Mouse (Mus musculus) ES-E14 (cell line): ENCODE measurements around the gene Syt7. TPM values are rescaled to one million over a fixed set of nuclear protein-coding genes. Genes with fewer than 3 reads are reported as not detected.

Experiments
- DNase-seq: peaks from one replicate; pipeline ENCODE4 v3.0.0-alpha.2; 2013; ENCODE audit warnings: low read depth, low spot score
- H3K27ac ChIP-seq: 2 replicates; pipeline ENCODE4 v1.5.1; 2012; ENCODE audit warnings: low read depth, mild to moderate bottlenecking, low read length, moderate library complexity, mixed read lengths; ENCODE audit not compliant: poor library complexity, insufficient read depth, severe bottlenecking
- H3K36me3 ChIP-seq: 2 replicates; pipeline ENCODE4 v1.6.1; 2012; ENCODE audit warnings: mild to moderate bottlenecking, low read length, moderate library complexity, mixed read lengths; ENCODE audit not compliant: control insufficient read depth, poor library complexity, insufficient read depth, severe bottlenecking
- H3K4me1 ChIP-seq, 2 experiments: fragments of 150-350 bp in 1 of 2; sonication (generic) in 1 of 2; 2 replicates each; pipeline ENCODE4 v1.6.1; 2012; ENCODE audit warnings: low read length in 2 of 2, mild to moderate bottlenecking in 1 of 2, mixed read lengths in 1 of 2; ENCODE audit not compliant: control insufficient read depth in 2 of 2, insufficient read depth in 2 of 2, poor library complexity in 1 of 2
- H3K4me3 ChIP-seq, 2 experiments: fragments of 150-350 bp in 1 of 2; sonication (generic) in 1 of 2; 2 replicates each; pipeline ENCODE4 v1.5.1; 2012; ENCODE audit warnings: low read length in 2 of 2, low read depth in 1 of 2, mild to moderate bottlenecking in 1 of 2, mixed read lengths in 1 of 2; ENCODE audit not compliant: insufficient read depth in 1 of 2, poor library complexity in 1 of 2, severe bottlenecking in 1 of 2
- H3K9ac ChIP-seq: 2 replicates; pipeline ENCODE4 v1.6.1; 2012; ENCODE audit warnings: low read depth, mild to moderate bottlenecking, low read length, mixed read lengths; ENCODE audit not compliant: poor library complexity, insufficient read depth, severe bottlenecking
- H3K9me3 ChIP-seq: fragments of 150-350 bp; sonication (generic); 2 replicates; pipeline ENCODE4 v1.6.1; 2012; ENCODE audit warnings: low read depth, mild to moderate bottlenecking, low read length; ENCODE audit not compliant: control insufficient read depth, insufficient read depth
- CHD2 ChIP-seq: IDR thresholded peaks from 2 replicates; pipeline ENCODE4 v1.6.1; 2014; ENCODE audit warnings: mild to moderate bottlenecking, low read depth, low read length, inconsistent platforms
- HCFC1 ChIP-seq: IDR thresholded peaks from 2 replicates; pipeline ENCODE4 v1.6.1; 2012; ENCODE audit warnings: low read length, inconsistent platforms, borderline replicate concordance; ENCODE audit not compliant: insufficient read depth
- MAFK ChIP-seq: IDR thresholded peaks from 2 replicates; pipeline ENCODE4 v1.6.1; 2014; ENCODE audit warnings: mild to moderate bottlenecking, low read depth, low read length, inconsistent platforms; ENCODE audit not compliant: insufficient read depth
- ZC3H11A ChIP-seq: IDR thresholded peaks from 2 replicates; pipeline ENCODE4 v1.6.1; 2012; ENCODE audit warnings: low read depth, mild to moderate bottlenecking, inconsistent platforms, low read length, borderline replicate concordance
- ZNF384 ChIP-seq: IDR thresholded peaks from 2 replicates; pipeline ENCODE4 v1.6.1; 2012; ENCODE audit warnings: low read depth, low read length, inconsistent platforms
- in situ Hi-C, 2 experiments: fragments of 600-800 bp; cut with MboI; formaldehyde crosslinking; loops; one replicate each; pipeline ENCODE4 v1.15.1; 2025; ENCODE audit warnings: low sequenced_read_pairs in 2 of 2, inconsistent platforms in 1 of 2; ENCODE audit not compliant: unreplicated experiment in 2 of 2
- total RNA-seq: library from RNA; depleted of rRNA; stranded (reverse); fragments of 300-350 nt; gene quantifications from 2 replicates; pipeline ENCODE4 v1.2.3, GENCODE M21; 2012

The Syt7 gene
- total RNA-seq, 1 experiment = 2.6 TPM

DNA sequence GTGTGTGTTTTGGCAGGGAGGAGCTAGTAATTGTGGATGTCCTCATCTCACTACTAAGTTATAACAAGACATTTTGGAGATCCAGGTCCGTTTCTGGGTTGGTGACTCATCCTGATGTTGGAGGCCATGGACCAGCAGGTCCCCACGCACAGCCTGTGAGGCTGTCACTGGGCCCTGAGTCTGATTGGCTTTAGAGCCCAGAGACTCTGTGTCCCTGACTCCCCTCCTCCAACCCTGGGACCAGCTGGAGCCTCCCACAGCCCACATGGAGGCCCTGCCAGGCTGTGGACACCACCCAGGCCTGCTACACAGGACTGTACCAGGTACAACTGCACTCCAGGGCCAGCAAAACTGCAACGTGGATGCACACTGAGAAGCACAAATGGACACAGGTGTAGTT, 84.1 kb downstream of the Syt7 start:
- peaks cover 0 to 4% of the 10 kb centered on the region in 2 experiments; a peak in 1 of 4 replicates for H3K4me1 ChIP-seq
- in situ Hi-C loops = no loop called here
- H3K27ac ChIP-seq = no peak overlapping the region
- no peak for TF ChIP-seq ZC3H11A
- no peak for TF ChIP-seq MAFK
- no peak for TF ChIP-seq HCFC1
- TF ChIP-seq ZNF384 = no peak
- no peak for TF ChIP-seq CHD2
- DNase-seq = no peak
- H3K9ac ChIP-seq = no peak overlapping the region
- no peaks in the 10 kb centered on the region for H3K9me3 ChIP-seq
- H3K4me3 ChIP-seq = no peak overlapping the region
- H3K36me3 ChIP-seq = no peaks in the 10 kb centered on the region

DNA sequence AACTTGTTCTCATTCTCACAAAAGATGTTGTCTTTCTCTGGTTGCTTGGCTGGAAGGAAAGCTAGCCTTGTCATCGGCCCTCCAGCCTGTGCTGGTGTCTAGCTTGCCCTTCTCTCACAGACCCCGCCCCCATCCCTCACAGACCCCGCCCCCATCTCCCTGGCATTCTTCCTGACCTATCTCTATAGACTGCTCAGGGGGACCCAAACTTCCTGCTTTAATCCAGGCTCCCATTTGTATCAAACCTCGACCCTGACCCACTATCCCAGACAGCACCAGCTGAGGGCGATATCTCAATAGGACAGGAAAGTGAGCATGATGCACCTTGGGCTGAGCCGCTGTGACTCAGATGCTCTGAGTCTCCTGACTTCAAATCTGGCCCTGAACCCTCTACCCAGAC, 84.9 kb downstream of the Syt7 start:
- no peaks in the 10 kb centered on the region for H3K9me3 ChIP-seq
- H3K9ac ChIP-seq = no peak overlapping the region
- no peak for DNase-seq
- in situ Hi-C loops = no loop called here
- H3K36me3 ChIP-seq = no peaks in the 10 kb centered on the region
- peaks cover 0 to 4% of the 10 kb centered on the region in 2 experiments; a peak in 1 of 4 replicates for H3K4me1 ChIP-seq
- H3K27ac ChIP-seq = no peak overlapping the region
- H3K4me3 ChIP-seq = no peak overlapping the region
- TF ChIP-seq HCFC1 (no peak), ZNF384 (no peak), ZC3H11A (no peak), MAFK (no peak), CHD2 (no peak)

DNA sequence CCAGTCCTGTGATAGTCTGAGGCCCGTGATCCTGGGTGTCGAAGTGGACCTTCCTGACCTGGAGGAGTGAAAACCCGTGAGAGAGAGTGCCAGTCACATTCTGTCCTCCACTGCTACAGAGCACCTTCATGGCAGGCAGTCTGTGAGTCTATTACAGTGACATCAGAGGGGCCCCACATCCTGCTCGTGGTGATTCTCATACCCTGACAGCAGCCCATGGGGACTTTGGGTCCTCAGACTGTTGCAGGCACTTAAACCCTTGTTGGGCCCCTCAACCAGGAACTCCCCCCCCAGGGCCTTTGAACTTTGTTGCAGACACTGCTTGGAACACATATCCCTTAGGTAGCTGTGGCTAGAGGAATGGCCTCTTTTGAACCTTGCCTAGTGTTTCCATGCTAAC, 90.7 kb downstream of the Syt7 start:
- TF ChIP-seq MAFK (no peak), CHD2 (no peak), HCFC1 (no peak), ZNF384 (no peak), ZC3H11A (no peak)
- H3K9me3 ChIP-seq = no peaks in the 10 kb centered on the region
- no peak overlapping the region for H3K4me3 ChIP-seq
- in situ Hi-C loops = no loop called here
- DNase-seq = no peak
- H3K9ac ChIP-seq = no peak overlapping the region
- no peak overlapping the region for H3K27ac ChIP-seq
- H3K36me3 ChIP-seq = no peaks in the 10 kb centered on the region; the same call in 1 of the 2 replicates
- H3K4me1 ChIP-seq = peaks cover 0 to 2% of the 10 kb centered on the region in 2 experiments; a peak in 1 of 4 replicates

DNA sequence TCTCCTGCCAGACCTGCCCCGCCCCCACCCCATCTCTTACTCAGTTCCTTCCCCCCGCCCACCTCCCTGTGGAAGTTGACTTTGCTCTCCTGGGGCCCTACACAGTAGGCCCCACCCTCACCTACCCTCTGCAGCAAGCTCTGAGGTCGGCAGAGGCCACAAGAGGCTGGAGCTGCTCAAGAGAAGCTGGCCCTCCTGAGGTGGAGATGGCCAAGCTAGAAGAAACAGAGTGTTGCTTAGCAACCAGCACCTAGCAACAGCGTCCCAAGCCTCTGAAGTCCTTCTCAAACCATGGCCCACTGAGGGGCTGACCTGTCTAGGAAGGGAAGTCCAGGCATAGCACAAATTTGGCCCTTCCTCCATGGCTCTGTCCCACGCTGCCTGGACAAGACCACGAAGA, 93.8 kb downstream of the Syt7 start, which contains the start of gene Ppp1r32:
Gene Ppp1r32, minus strand, starts transcription at position 226 of the 400 bp plus-strand sequence.
- no peak for DNase-seq
- Histone ChIP-seq H3K36me3 (no peaks in the 10 kb centered on the region; the same call in 1 of the 2 replicates), H3K4me3 (no peak within 1 kb of the TSS), H3K4me1 (no peaks in the 10 kb centered on the region), H3K9me3 (no peaks in the 10 kb centered on the region), H3K27ac (no peak within 1 kb of the TSS), H3K9ac (no peak within 1 kb of the TSS)
- in situ Hi-C loops = no loop called here
- no peak for TF ChIP-seq CHD2
- no peak for TF ChIP-seq HCFC1

DNA sequence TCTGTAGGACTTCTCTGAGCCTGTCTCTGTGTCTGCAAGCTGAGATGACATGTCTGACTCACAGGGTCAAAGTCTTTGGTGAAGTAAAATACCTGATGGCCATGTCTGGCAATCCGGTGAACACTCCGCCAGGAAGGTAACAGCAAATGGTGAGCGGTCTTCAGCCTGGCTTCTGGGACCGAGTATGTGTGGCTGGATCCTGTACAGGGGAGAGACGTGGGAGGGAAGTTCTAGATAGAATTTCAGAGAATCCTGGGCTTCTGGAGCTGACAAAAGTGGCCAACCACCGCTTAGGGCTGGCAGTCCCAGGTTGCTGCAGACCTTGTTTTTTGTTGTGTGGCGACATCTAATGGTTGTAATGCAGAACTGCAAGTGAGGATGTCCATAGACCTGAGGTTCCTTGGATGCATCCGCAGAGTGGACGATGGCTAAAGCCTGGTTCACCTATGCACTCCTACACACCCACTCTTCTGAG, 97.4 kb downstream of the Syt7 start:
- H3K4me3 ChIP-seq = no peak overlapping the region
- H3K27ac ChIP-seq = no peak overlapping the region
- H3K4me1 ChIP-seq = no peaks in the 10 kb centered on the region
- TF ChIP-seq ZC3H11A (peak; percentile 84; the same call in 1 of the 2 replicates), CHD2 (no peak)
- no peaks in the 10 kb centered on the region for H3K36me3 ChIP-seq
- no peak overlapping the region for H3K9ac ChIP-seq
- H3K9me3 ChIP-seq = no peaks in the 10 kb centered on the region
- in situ Hi-C loops = no loop called here
- DNase-seq = peak; percentile 54
